Mouse (Mus musculus) CD4-positive, CD25-positive, alpha-beta regulatory T cell, adult 4 months (primary cell): ENCODE data around the gene Nexn. TPM values are rescaled to one million over a fixed set of nuclear protein-coding genes. Genes with fewer than 3 reads are reported as not detected.
"Not testable (repeated sequence)": the region's sequence is repeated elsewhere in the genome, so short reads cannot be mapped to it uniquely, and the experiment has no call there.

ENCODE experiments used
- ATAC-seq: one replicate; pipeline ENCODE4 v1.8.0; 2017
- polyA plus RNA-seq, 2 experiments: library from polyadenylated mRNA; unstranded; fragments of 100-300 nt; shearing (Covaris generic); gene quantifications; one replicate each; pipeline ENCODE4 v1.2.1; 2017

Gene Nexn
- polyA plus RNA-seq, 2 experiments from 2014 or later, result 2.0 to 5.2 TPM

DNA sequence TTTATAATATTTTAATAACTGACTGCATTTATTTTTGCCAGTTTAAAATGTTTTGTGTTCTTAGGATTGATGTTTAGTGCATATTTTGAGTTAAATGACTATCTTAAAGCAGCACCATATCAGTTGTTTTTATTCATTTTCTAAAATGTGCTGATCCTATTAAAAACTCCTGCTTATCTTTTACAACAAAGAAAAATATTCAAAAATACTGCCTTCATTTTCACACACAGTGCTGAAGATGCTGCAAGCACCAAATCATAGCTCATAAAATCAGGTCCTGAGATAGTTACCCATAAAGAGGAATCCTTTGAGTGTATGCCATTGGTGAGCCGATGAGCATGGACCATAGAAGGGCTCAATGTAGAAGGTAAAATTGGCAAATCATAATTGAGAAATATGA, 30.9 kb downstream of the Nexn start:
- ATAC-seq, result no peak

- ATAC-seq, result no peak
Measured at GRCm38 (mm10) chr3:152231333-152232100, 34.6 kb downstream of the Nexn start.

- no peak for ATAC-seq
Measured at GRCm38 (mm10) chr3:152229271-152229670, 36.9 kb downstream of the Nexn start.

- ATAC-seq, result no peak
Measured at GRCm38 (mm10) chr3:152228843-152229242, 37.3 kb downstream of the Nexn start.

- ATAC-seq, result no peak
Measured at GRCm38 (mm10) chr3:152225906-152226305, 40.2 kb downstream of the Nexn start.

DNA sequence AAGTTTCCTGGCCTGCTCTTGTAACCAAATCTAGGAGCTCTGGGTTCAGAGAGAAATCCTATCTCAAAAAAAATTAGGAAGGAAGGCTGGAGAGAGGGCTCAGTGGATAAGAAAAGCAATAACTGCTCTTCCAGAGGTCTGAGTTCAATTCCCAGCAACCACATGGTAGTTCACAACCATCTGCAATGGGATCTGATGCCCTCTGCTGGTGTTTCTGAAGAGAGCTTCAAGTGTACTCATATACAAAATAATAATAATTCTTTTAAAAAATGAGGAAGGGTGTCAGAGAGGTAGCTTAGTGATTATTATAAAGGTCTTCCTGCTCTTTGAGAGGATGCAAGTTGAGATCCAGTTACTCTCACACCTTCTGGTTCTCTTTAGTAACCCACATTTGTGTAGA, 41.2 kb downstream of the Nexn start:
- ATAC-seq, result no peak

DNA sequence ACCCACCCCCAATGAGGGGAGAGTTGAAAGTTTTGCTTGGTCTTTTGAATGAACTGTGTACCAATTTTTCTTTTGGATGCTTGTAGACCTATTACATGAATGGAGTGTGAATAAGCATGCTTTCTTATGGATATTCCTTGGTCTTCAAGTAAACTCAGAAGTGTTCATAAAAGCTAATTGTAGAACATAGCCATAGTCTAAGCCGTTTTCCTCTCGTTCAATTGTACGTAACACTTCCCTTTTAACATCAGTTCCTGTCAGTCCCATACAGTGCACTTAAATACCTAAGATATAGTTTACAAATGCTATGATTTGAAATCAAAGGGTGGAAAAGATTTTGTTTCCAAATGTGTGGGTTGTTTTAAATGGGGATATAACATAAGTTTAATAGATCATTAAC, 52.7 kb downstream of the Nexn start:
- ATAC-seq, result no peak

- ATAC-seq, result peak; percentile 38
Measured at GRCm38 (mm10) chr3:152211731-152212279, 54.3 kb downstream of the Nexn start.

- peak; percentile 36 for ATAC-seq
Measured at GRCm38 (mm10) chr3:152210728-152211391, 55.3 kb downstream of the Nexn start.

- peak; percentile 88 for ATAC-seq
Measured at GRCm38 (mm10) chr3:152209967-152210634, 56.0 kb downstream of the Nexn start, which contains the start of the genes Dnajb4 and Fubp1. Gene Dnajb4, minus strand, starts transcription at chr3:152210302. Gene Fubp1, plus strand, starts transcription at chr3:152210422.

DNA sequence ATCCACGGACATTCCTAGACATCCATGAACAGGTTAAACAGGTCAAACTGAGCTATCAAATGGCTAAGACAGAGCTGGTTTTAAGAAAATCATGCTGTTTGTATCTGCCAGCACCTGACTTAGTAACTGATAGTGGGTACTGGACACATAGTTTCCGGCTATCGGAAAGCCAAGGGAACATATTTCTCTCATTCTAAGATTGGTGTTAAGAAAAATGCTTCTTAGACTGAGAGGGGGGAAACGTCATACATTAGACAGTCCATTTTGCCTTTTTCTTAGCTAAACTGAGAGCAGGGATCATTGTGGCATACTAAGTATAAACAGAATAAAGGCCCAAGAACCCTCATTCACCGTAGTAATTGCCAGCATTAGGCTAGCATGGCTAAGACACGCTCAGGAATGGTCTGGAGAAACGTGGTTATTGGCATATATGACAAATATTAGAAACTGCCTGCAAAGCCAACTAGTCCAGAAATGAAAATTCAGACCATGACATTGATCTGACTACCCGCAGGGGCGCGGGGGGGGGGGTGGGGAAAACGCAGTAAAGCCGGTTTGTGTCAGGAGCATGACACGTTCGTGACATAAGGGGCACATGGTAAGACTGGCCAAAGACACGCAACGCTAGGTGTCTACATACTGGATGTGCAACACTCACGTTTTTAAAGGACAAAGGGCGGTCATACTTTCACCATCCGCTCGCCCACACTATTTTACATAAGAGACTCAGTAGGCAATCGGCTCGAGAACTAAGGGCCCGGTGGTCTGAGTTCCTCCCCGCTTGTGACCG, 56.8 kb downstream of the Nexn start:
- ATAC-seq, result peak; percentile 28

DNA sequence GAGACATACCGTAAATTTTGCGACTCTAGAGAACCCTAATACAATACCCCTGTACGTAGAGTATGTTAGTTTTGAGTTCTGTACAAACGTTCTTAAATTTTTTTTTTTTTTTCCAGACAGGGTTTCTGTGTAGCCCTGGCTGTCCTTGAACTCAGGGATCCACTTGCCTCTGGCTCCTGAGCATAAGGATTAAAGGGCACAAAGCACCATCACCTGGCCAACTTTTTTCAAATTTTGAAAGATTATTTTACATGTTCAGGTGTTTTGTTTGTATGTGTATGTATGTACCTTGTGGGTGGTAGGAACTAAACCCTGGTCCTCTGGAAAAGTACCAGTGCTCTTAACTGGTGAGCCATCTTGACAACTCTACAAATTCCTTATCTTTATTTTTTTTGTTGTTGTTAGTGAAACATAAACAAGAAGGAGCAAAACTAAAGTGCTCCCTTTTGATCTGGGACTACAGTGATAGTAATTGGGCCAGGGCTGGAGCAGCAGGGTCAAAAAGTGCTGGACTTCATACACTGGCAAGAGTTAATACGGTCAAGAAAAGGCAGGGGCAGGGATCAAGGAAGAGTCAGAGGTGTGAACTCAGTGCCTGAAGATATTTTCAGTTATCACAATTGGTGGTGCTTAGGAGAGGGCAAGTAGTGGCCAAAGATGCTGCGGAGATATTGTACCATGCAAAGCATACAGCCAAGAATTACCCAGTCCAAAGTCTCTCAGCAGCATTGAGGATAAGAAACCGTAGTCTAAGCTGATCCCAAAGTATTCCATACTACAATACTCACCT, 57.9 kb downstream of the Nexn start:
- ATAC-seq, result no peak

- ATAC-seq, result no peak
Measured at GRCm38 (mm10) chr3:152207156-152207555, 59.0 kb downstream of the Nexn start.

GRCm38 (mm10) chr3:152204577-152204976, 61.6 kb downstream of the Nexn start:
- ATAC-seq, result peak; percentile 52

DNA sequence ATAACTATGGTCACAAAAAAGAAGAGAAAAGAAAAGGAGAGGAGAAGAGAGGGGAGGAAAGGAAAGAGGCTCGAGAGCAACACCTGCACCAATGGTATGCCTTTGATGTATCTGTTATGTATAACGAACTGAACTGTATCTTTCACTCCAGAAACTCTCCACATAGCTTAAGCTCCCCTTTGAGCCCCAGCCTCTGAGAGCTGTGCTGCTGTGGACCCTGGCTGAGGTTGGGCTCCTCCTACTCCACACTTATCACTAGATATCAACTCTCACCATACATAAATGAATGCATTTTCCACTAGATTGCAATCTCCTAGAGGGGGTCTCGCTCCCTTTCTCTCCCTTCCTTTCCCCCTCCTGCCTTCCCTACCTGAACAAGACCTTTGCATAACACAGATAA, 62.2 kb downstream of the Nexn start:
- ATAC-seq, result no peak

- no peak for ATAC-seq
Measured at GRCm38 (mm10) chr3:152203411-152203810, 62.7 kb downstream of the Nexn start.

DNA sequence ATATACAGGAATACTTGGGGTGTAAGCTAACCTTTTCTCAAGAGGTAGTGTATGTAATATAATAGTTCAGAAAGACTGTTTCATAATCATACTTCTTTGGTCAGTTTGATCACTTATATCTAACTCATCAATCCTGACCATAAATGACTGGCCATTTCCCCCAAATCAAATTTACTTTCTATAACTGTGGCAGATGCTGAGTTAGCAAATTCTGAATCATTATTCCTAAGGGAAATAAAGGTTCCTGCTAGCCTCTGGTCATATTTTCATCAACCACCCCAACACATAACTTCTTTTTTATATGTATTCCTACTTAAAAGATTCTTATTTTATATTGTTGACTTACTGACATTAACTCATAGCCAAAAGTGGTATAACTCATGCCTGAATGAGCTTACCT, 63.2 kb downstream of the Nexn start:
- ATAC-seq, result no peak

GRCm38 (mm10) chr3:152201651-152202050, 64.5 kb downstream of the Nexn start:
- no peak for ATAC-seq

DNA sequence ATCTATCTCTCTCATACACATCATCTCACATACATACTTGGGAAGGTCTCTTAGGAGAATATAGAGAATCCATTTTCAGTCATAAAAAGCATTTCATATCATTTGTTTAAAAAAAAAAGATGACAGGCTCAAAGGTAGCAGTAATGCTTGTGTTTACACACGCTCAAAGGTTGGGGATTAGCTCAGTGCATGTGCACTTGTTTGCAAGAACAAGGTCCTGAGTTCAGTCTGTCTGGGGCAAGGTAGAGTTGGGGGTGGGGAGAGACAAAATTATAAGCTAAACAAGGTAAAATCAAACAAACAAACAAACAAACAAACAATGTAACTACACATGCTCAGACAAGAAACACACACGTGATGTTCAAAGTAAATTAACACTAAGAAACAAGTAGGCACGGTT, 65.0 kb downstream of the Nexn start:
- ATAC-seq, result no peak

DNA sequence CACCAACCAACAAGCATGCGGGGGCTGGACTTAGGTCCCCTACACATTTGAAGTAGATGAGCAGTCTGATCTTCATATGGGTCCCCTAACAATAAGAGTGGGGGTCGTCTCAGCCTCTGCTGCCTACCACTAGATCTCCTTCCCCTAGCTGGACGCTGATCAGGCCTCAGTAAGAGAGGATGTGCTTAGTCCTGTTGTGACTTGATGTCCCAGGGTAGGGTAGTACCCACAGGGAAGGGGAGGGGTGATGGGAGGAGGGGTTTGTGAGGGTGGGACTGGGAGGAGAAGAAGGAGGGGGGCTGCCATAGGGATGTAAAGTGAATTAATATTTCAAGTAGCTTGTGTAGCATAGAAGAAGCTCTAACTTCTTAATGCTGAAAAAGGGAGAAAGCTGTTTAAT, 67.0 kb downstream of the Nexn start:
- ATAC-seq, result no peak

DNA sequence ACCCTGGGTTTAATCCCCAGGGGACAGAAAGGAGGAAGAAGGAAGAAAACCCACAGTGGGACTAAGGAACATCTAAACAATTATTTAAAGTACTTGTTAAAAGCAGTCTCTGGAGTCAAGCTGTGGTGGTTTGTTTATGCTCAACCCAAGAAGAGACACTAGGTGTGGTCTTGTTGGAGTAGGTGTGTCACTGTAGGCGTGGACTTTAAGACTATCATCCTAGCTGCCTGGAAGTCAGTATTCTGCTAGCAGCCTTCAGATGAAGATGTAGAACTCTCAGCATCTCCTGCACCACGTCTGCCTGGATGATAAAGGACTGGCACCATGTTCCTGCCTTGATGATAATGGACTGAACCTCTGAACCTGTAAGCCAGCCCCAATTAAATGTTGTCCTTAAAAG, 68.9 kb downstream of the Nexn start:
- not testable (repeated sequence) for ATAC-seq
